Mouse (Mus musculus): ENCODE data around the gene Slc4a8.

Slc4a8 gene

DNA sequence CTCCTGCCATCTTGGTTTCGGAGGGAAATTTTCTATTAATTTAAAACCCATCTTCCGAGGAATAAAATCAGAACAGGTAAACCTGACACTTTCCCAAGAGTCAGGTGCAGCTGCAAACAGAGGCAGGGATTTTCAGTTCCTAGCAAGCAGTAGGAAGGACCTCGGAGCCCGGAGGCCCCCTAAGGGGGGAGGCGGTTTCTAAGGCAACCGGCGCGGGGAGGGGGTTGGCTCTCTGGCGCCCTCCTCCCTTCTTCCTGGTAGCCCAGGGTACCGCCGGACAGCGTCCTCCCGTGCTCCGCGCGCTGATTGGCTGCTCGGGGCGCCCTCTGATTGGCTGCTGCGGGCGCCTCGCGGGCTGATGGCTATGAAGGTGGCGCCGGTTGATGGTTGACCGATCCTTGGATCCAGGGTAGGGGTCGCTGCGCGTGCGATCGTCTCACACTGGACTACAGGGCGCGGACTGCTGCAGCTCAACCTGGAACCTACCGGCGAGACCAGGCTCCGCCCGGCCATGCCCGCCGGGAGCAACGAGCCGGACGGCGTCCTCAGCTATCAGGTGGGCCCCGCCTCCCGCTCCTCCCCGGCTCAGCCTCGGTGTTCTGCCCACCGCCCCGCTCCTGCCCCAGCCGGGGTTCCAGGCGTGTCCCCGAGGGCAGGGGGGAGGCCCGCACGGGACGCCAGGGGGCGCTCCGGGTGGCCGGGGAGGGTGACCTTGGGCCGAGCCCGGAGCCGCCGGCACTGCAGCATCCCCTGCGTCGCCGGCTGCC is at the start of gene Slc4a8:
Gene Slc4a8 (plus strand): TSS at position 329 of the 767 bp plus-strand sequence.
- peak; percentile 90 for DNase-seq

DNA sequence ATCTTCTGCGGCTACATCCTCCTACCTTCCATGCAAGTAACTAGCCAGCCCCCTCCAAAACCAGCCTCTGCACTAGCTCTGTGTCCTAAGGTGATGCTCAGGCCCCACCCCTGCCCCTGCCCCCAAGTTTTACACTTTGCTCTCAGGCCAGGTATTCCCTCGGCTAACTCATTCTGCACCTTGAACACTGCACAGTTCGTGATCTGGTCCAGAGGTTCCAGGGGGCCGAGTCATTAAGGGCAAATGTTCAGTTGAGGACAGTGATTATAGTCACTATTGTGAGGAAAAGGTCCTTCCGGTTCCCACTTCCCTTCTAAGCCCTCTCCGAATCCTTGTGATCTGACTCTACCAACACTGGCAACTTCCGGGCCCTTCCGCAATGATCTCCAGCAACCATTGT is 47.1 kb upstream of the Slc4a8 start:
- no peak for DNase-seq

DNA sequence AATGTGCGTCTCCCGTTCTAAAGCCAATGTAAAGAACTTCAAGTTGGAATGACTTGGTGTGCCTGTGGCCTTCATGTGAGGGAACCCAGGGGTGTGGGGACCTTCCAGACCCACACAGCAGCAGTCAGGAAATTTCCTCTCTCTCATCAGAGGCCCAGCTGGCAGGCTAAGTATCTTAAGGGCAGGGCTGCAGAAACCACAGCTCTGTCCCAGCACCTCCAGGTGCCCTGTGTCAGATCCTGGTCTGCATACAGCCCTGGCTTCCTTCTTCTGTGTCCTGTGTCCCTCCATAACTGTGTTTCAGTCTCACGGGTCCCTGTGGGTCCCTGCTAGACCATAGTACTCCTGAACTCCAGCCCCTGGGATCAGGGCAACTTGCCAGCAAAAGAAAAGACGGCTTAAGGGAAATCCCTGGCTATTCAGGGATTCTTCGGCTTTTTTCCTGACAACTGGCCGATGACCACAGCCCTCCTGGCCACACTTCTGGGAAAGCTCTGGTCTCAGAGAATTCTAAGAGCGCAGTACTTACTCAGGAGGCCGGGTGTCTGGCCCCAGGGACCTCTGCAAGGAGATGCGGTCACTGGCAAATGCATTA is 46.1 kb upstream of the Slc4a8 start:
- DNase-seq: no peak

DNA sequence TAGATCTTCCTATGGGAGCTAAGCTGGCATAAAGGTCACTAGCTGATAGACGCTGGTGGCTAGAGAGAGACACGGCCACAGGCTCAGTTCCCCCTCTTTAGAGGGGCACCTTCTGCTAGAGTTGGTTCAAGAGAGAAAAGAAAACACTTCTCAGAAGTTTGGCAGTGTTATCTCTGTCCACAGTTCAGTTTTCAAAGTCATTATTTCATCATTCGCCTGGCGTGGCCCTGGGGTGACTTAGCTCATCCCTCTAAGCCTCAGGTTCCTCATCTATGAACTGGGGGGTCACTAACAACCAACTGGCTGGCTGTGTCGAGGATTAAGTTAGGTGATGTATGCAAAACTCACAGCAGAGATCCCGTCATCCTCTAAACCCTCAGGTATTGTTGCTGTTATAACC is 43.6 kb upstream of the Slc4a8 start:
- DNase-seq: no peak

DNA sequence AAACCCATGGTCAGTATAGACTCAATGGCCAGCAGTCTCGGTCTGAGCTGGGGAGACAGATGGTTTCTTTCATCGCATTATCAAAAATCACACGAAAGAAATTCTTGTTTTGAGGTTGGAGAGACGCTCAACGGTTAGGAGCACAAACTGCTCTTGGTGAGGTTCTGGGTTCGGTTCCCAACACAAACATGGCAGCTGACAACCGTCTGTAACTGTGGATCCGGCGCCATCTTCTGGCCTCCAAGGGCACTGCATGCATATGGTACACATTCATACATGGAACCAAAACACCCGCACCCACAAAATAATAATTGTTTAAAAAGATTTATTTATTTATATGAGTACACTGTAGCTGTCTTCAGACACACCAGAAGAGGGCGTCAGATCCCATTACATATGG is 43.0 kb upstream of the Slc4a8 start:
- DNase-seq: peak; percentile 48

DNA sequence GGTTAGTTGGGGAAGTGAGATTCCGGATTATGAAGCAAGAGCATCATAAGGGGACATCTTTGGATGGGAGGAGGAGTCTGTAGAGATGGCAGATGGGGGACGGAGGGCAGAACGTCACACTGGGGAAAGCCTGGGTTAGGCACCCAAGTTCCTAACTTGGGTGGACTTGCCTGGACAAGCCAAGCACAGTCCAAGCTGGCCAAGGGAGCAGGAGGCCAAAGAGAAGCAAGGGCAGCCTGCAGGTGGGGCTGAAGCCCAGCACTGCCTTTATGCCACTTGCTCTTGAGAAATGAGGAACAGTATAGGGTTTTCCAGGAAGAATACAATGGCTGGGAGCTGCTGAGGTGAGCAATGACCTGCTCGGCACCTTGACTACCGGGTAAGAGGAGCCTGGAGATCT is 42.3 kb upstream of the Slc4a8 start:
- no peak for DNase-seq

DNA sequence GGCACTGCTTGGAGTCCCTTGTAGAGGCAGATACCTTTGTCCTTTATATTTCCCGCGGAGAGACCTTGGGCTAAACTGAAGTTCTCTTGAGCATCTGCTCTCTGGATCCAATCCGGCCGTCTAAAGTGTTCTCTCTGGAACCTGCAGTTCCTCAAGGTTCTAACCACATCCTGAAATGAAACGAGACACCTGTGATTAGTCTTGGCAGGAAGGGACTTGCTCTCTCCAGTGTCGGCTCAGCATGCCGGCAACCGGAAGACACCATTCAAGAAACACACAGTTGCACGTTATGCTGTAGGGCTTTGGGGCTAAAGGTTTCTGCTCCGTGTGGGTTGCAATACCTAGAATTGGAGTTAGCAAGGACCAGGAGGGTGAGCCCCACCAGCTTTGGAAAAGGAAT is 41.5 kb upstream of the Slc4a8 start:
- peak; percentile 75 for DNase-seq

DNA sequence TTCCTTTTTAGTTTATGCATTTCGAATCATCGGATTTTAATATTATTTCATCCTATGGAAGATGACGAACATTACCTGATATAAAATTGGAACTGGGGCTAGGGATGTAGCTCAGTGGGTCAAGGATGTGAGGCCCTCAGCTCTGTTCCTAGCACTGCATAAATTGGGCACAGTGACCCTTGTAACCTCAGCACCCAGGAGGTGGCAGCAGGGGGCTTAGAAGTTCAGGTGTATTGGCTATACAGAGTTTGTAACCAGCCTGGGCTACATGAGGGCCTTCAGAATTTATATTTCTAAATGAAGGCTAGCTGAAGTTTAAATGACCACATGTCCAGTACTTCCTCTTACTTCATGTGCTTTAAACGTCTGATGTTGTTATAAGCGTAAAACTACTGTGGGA is 40.1 kb upstream of the Slc4a8 start:
- DNase-seq: no peak

DNA sequence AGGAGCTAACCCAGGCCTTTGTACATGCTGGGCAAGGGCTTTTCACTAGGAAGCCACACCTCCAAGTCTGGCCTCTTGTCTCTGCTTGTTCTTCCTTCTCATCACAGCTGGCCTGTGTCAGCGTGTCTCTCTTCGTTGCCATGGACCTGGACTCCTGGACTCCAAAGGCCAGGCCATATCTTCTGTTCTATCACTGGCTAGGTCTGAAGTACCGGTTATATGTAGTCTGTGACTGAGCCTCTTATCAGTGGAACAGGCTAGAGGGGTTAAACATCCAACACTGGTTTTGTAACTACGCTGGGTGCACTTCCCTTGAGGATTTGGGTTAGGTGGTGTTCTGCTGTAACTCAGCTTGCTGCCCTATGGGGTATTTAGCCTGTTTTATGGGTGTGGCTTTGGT is 39.5 kb upstream of the Slc4a8 start:
- no peak for DNase-seq

DNA sequence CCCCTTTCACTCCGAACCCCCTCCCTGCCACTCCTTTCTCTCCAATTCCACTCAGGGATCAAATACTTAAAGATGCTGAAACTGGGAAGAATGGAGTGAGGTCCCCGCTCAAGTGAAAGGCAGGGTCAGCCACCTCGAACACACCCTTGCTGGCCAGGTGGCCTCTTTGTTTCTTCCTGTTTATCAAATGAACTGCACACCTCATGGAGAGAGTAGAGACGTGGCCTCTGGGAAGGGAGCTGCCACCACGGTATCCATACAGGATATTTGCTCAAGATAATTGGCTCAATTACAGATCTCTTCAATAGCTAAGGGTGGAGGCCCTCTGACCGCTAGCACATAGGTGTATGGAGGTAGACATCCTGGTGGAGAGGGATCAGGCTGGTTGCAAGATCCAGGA is 39.0 kb upstream of the Slc4a8 start:
- DNase-seq: no peak

DNA sequence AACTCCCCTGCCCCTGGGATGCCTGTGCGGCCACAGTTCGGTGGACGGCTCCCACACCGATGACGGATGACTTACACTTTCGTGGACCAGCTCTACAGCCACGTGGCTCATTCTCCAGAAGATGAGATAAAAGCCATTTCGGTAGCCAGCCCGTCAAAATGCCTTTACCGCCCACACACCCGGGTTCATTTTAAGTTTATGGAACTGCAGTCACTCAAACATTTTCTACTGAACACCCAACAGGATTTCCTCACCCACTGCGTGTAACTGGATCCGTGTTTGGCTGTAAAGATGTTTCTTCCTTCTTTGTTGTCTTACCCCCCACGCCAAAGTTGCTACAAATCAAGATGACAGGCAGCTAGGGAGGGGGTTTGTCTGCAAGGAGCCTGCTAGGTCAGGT is 38.0 kb upstream of the Slc4a8 start:
- no peak for DNase-seq

DNA sequence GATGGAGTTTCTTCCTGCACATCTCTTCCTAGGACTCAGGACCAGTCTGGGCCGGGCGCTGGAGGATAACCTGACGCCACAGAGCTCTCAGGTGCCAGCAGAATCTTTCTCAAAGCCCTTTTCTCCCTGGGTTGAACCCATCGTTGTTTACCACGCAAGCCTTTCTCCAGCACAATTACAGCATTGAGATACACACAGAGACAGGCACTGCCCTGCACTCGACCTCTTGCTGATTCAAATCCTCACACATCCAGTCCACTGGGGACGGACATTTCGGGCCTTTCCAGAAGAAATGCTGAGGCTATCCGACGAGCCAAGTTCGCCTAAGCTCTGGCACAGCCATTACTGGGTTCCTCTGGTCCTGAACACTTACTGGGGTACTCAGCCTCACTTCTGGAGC is 34.8 kb upstream of the Slc4a8 start:
- DNase-seq: no peak

DNA sequence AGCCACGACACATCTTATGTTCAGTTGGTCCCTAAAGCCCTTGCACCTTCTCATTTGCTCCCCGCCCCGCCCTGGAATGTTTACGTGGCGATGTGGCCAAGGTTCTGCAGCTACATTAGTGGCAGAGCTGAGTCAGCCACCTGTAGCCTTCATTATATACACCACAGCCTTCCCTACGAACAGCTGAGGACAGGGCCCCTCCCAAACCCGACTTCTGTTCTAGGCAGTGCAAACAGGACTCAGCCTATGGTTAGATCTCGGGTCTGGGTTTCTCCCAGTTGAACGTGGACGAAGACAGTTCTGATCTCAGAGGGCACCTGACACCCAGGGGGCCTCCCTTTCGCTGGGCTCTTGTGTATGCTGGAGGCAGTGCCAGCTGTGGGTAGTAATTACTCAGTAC is 33.7 kb upstream of the Slc4a8 start:
- DNase-seq: no peak

DNA sequence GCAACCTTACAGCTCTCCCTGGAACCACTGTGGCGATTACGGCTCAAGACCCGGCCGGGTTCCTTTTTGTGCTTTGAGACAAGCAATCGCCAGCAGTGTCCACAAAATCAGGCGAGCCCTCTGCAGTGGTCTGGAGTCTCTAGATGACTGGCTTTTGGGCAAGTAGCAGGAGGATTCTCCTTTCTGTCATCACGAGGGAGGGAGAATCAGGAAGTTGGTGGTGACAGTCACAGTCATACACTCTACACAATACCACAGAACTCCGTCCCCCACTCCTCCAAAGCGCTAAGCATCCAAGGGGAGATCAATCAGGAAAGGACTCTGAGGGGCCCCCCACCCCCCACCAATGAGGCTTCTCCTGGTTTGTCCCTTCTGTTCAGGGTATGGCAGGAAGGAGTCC is 33.0 kb upstream of the Slc4a8 start:
- no peak for DNase-seq

DNA sequence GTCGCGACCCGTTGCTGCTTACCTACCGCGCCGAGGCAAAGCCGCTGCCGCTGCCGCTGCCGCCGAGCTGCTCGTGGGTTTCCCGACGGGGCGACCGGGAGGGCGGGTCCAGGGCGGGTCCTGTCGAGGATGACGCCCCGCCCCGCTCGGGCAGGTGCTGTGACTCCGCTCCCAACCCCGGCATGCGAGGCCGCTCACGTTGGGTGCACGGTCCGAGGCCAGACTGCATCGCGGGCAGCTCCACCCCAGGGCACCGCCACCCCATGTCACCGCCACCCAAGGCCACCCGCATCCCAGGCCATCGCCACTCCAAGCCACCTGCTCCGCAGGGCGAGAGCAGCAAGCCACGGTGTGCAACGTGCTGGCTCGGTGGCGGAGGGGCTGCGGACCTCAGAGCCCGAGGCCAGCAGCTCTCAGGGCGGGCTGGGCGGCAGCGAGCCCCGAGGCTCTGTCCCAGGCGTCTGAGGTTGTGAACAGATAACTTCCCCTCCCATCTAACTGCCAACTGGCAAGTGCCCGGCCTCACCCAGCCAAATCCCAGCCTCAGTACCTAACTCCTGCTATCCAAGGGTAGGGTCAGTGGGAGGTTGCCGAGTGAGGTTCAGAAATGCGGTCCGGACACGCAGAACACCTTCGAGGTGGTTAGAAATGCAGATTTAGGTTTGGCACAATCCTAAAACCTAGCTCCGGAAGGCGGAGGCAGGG is 32.1 kb upstream of the Slc4a8 start, which contains the start of gene Galnt6:
Gene Galnt6 (minus strand): TSS at position 96 of the 705 bp plus-strand sequence.
- peak; percentile 82 for DNase-seq

DNA sequence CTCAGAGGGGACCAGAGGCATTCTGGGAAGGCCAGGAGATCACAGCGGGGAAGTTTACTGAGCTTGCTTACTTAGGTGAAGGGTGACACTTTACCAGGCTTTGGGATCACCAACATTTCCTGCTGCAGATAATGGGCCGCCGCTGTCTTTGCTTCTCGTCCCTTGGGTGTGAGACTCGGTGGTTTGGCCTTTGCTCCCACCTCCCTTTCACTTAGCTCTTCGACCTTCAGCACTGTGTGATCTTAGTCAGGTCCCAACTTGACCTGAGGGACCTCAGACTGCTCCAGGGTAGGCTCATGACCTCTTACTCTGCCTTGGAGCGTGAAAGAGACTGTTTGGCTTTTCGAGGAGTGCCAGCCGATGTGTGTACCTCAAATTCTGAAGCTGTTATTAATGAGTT is 30.5 kb upstream of the Slc4a8 start:
- DNase-seq: no peak

DNA sequence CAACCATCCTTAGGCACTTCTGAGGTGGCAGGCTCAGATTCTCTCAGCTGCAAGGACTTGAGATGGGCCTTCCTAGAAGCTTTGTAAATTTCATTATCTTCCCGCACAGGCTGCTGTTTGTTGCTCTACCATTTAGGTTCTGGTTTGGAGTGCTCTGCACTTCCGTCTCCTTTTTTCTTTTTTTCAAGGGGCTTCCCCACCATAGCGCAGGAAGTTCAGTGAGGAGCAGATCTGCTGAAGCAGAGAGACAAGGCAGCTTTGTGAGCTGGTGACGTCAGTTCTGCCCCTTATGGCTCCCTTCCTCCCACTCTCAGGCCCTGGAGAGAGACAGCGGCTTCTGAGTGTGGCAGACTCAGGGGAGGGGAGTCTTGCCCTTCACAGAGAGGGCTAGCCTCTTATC is 29.0 kb upstream of the Slc4a8 start:
- peak; percentile 84 for DNase-seq

DNA sequence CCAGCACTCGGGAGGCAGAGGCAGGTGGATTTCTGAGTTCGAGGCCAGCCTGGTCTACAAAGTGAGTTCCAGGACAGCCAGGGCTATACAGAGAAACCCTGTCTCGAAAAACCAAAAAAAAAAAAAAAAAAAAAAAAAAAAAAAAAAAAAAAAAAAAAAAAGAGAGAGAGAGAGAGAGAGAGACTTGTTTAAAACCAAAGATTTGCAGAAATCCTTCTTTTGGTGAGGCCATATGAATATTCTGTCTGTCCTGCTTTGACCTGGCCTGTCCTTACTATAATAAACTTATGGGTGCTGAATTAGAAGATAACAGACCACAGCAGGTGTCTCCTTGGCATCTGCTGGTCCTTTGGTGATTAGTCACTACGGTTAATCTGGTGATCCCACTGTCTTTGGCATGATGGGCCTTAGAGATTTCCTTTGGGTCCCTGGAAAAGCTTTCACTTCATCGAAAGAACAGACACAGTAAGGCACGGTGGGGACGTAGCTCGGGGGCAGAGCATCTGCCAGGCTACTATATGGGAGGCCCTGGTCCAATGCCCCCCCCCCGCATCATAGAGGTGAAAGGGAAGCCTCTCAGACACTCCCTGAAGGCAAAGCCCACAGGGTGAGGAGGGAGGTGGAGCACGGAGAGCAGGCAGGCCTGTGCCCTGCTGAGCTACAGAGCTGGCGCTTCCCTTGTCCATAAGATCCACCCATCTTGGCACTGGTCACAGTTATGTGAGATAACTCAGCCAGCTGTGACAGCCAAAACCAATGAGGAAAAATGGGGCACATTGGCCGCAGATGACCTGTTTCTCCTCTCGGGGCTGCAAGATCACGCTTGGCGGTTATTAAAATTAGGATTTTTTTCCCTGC is 26.2 kb upstream of the Slc4a8 start:
- DNase-seq: no peak

DNA sequence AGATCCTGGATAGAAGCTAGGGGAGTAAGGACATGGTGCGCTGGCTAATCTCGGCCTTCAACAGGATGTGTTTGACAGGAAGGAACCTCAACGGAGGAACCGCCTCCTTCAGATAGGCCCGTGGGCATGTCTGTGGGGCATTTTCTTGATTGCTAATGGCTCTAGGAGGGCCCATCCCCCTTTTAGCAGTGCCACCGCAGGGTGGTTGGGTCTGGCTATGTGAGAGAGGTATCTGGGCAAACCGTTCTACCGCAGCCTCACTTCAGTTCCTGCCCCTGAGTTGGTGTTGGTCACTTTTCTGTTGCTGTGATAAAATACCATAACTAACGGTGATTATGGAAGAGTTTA is 25.6 kb upstream of the Slc4a8 start:
- no peak for DNase-seq

DNA sequence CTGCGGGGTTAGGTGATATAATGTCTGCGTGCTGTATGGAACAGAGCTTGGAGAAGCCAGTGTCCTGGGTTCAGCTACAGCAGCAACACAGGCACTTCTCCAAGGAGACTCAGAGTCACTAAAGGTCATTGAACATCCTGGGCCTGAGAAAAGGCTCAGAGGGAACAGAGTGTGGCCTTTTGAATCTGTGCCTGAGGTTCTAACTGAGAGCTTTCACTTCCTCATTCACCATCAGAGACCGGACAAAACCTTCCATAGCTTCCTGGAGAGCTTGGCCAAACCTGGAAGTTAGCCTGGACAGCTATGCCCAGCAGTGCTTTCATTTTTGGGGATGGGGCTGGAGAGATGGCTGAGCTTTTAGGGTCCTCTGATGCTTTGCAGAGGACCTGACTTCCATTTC is 23.9 kb upstream of the Slc4a8 start:
- DNase-seq: no peak

DNA sequence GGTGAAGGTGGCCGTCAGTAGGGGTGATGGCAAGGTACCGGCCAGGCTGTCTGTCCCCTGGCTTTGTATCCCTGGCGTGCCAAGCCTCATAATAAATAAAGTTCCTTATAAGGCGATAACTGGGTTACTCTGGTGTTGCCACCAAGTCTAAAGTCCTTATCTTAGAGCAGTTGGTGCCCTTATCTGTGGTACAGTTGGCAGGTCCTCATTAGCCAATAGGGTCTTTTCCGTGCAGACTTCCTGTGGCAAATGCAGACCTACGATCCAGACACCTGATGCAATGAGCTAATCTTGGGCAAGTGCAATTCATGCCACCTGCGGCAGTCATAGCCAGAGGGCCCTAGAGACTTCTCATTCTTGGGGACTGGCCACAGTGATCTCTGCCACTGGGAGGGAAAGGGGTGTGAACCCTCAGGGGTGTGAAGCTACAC is 23.2 kb upstream of the Slc4a8 start:
- DNase-seq: no peak

DNA sequence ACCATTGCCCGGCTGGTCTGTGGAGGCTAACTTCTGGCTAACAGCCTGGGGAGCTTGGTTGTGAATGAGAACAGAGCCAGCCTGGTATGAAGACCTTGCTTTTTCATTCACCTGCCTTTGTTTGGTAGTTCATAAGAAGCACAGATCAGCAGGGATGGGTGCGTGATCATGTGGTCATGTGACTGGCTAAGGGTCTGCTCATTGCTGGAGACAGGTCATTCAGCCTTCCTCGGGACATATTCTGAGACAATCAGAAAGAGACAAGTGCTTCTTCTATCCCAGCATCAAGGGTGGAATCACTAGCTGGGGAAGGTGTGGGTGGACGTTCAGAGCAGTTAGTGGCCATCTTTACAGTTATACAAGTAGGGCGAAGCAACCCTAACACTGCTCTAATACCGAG is 22.1 kb upstream of the Slc4a8 start:
- DNase-seq: no peak

DNA sequence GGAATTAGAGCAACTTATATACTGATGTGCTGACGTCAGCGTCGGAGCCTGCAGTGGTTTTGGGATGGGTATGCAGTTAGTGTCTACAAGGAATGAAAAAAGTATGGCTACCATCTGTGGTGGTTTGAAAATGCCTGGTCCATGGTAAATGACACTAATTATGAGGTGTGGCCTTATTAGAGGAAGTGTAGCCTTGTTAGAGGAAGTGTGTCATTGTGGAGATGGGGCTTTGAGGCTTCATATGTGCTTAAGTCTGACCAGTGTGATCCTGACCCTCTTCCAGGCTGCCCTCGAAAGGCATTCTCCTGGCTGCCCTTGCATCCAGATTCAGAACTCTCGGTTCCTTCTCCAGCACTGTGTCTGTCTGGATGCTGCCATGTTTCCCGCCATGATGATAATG is 18.3 kb upstream of the Slc4a8 start:
- DNase-seq: no peak
